Mouse (Mus musculus): ENCODE data around the gene Foxn2. TPM values are rescaled to one million over a fixed set of nuclear protein-coding genes. Genes with fewer than 3 reads are reported as not detected.
A peak's percentile ranks its signal among the peaks of the same experiment; 100 is the strongest.

Gene Foxn2
- polyA plus RNA-seq, 1 experiment from 2014 or later, result 12.4 TPM

GRCm38 (mm10) chr17:88516477-88516876, 76.0 kb downstream of the Foxn2 start:
- Histone ChIP-seq H3K27me3 (replicated peaks) (no peaks in the 10 kb centered on the region), H3K36me3 (no peaks in the 10 kb centered on the region), H3K4me3 (no peak overlapping the region), H3K9me3 (replicated peaks) (no peaks in the 10 kb centered on the region), H3K9ac (no peak overlapping the region), H3K27ac (ENCODE audit: poor library complexity, severe bottlenecking) (no peak overlapping the region), H3K4me2 (no peak overlapping the region), H3K4me1 (replicated peaks) (no peaks in the 10 kb centered on the region)
- WGBS, result 75% methylated on average over 7 of the region's 7 CpGs
- no peak for ATAC-seq (ENCODE audit: insufficient number of reproducible peaks, low FRiP score)

GRCm38 (mm10) chr17:88527781-88528180, 87.3 kb downstream of the Foxn2 start:
- ATAC-seq (ENCODE audit: insufficient number of reproducible peaks, low FRiP score), result no peak
- Histone ChIP-seq H3K36me3 (no peaks in the 10 kb centered on the region), H3K27me3 (replicated peaks) (peaks cover 11% of the 10 kb centered on the region; the same call in 1 of the 2 replicates), H3K4me2 (no peak overlapping the region), H3K9ac (no peak overlapping the region), H3K4me1 (replicated peaks) (peaks cover 11% of the 10 kb centered on the region), H3K4me3 (no peak overlapping the region), H3K27ac (ENCODE audit: poor library complexity, severe bottlenecking) (no peak overlapping the region), H3K9me3 (replicated peaks) (no peaks in the 10 kb centered on the region)
- WGBS, result 43% methylated on average over 2 of the region's 2 CpGs

- H3K4me2 ChIP-seq, result peak within 1 kb of the TSS; percentile 92
- H3K9ac ChIP-seq, result peak within 1 kb of the TSS; percentile 78
- peaks cover 15% of the 10 kb centered on the region for H3K4me1 ChIP-seq (replicated peaks)
- peak; percentile 98 for ATAC-seq (ENCODE audit: insufficient number of reproducible peaks, low FRiP score)
- peak within 1 kb of the TSS; percentile 65 for H3K4me3 ChIP-seq
- no peaks in the 10 kb centered on the region for H3K9me3 ChIP-seq (replicated peaks)
- peaks cover 7% of the 10 kb centered on the region; the same call in 1 of the 2 replicates for H3K27me3 ChIP-seq (replicated peaks)
- H3K36me3 ChIP-seq, result no peaks in the 10 kb centered on the region
- WGBS, result 6% methylated on average over 49 of the region's 49 CpGs
- peak within 1 kb of the TSS; percentile 65 for H3K27ac ChIP-seq (ENCODE audit: poor library complexity, severe bottlenecking)
These were observed 89.2 kb downstream of the Foxn2 start, which contains the start of gene Ppp1r21 for GRCm38 (mm10) chr17:88529519-88530235. TSS of gene Ppp1r21 (plus strand) at chr17:88530118.

- WGBS, result 0% methylated on average over 14 of the region's 14 CpGs
- Histone ChIP-seq H3K27ac (ENCODE audit: poor library complexity, severe bottlenecking) (peak overlapping the region; percentile 65), H3K27me3 (replicated peaks) (0 out of 2 replicates have a peak, but pooled peaks cover 4% of the 10 kb centered on the region), H3K9me3 (replicated peaks) (no peaks in the 10 kb centered on the region), H3K4me3 (peak overlapping the region; percentile 65), H3K36me3 (peaks cover 3% of the 10 kb centered on the region; the same call in 1 of the 2 replicates), H3K9ac (peak overlapping the region; percentile 78), H3K4me2 (peak overlapping the region; percentile 92), H3K4me1 (replicated peaks) (peaks cover 18% of the 10 kb centered on the region)
- ATAC-seq (ENCODE audit: insufficient number of reproducible peaks, low FRiP score), result peak; percentile 74
These were observed 89.7 kb downstream of the Foxn2 start for GRCm38 (mm10) chr17:88530236-88530619.

- WGBS, result 11% methylated on average over 11 of the region's 11 CpGs
- no peak overlapping the region for H3K27ac ChIP-seq (ENCODE audit: poor library complexity, severe bottlenecking)
These were observed 90.2 kb downstream of the Foxn2 start for GRCm38 (mm10) chr17:88530667-88531066.

GRCm38 (mm10) chr17:88531176-88531575, 90.7 kb downstream of the Foxn2 start:
- WGBS, result 56% methylated on average over 6 of the region's 6 CpGs
- ATAC-seq (ENCODE audit: insufficient number of reproducible peaks, low FRiP score), result no peak
- Histone ChIP-seq H3K4me1 (replicated peaks) (peaks cover 19% of the 10 kb centered on the region), H3K36me3 (peaks cover 3% of the 10 kb centered on the region; the same call in 1 of the 2 replicates), H3K9me3 (replicated peaks) (no peaks in the 10 kb centered on the region), H3K4me3 (no peak overlapping the region), H3K4me2 (peak overlapping the region; percentile 31; the same call in 1 of the 2 replicates), H3K9ac (no peak overlapping the region), H3K27ac (ENCODE audit: poor library complexity, severe bottlenecking) (no peak overlapping the region), H3K27me3 (replicated peaks) (0 out of 2 replicates have a peak, but pooled peaks cover 4% of the 10 kb centered on the region)

More at GRCm38 (mm10) chr17:88530667-88531066, 90.2 kb downstream of the Foxn2 start:
- Histone ChIP-seq H3K9ac (peak overlapping the region; percentile 78), H3K4me1 (replicated peaks) (peaks cover 19% of the 10 kb centered on the region), H3K4me3 (peak overlapping the region; percentile 65), H3K27me3 (replicated peaks) (0 out of 2 replicates have a peak, but pooled peaks cover 4% of the 10 kb centered on the region), H3K36me3 (peaks cover 3% of the 10 kb centered on the region; the same call in 1 of the 2 replicates), H3K9me3 (replicated peaks) (no peaks in the 10 kb centered on the region), H3K4me2 (peak overlapping the region; percentile 92)
- no peak for ATAC-seq (ENCODE audit: insufficient number of reproducible peaks, low FRiP score)

GRCm38 (mm10) chr17:88537842-88538430, 97.4 kb downstream of the Foxn2 start:
- Histone ChIP-seq H3K4me3 (no peak overlapping the region), H3K9me3 (replicated peaks) (no peaks in the 10 kb centered on the region), H3K4me1 (replicated peaks) (peaks cover 11% of the 10 kb centered on the region; the same call in 1 of the 2 replicates), H3K36me3 (peaks cover 3% of the 10 kb centered on the region; the same call in 1 of the 2 replicates), H3K27ac (ENCODE audit: poor library complexity, severe bottlenecking) (no peak overlapping the region), H3K9ac (no peak overlapping the region), H3K27me3 (replicated peaks) (no peaks in the 10 kb centered on the region), H3K4me2 (no peak overlapping the region)
- whole genome bisulfite sequencing, result 80% methylated on average over 8 of the region's 8 CpGs
- ATAC-seq (ENCODE audit: insufficient number of reproducible peaks, low FRiP score), result no peak

Other genes with a start within 250 kb of the Foxn2 start
- gene Ppp1r21, start 89.4 kb downstream of the Foxn2 start, polyA plus RNA-seq (2016; fragmentation: Nextera tagmentation; extraction: Ambion mirVana), result 12.4 and 16.1 TPM in 2 replicates
- 5.4 and 8.4 TPM in 2 replicates for gene Ston1, start 157.0 kb downstream of the Foxn2 start, polyA plus RNA-seq (2016; fragmentation: Nextera tagmentation; extraction: Ambion mirVana)
- 0.17 and 0.20 TPM in 2 replicates for gene Gtf2a1l, start 227.9 kb downstream of the Foxn2 start, polyA plus RNA-seq (2016; fragmentation: Nextera tagmentation; extraction: Ambion mirVana)

All from heart, embryonic 12.5 days (tissue).